Mouse (Mus musculus) midbrain, embryonic 14.5 days (tissue): ENCODE data around the gene Cisd3. TPM values are rescaled to one million over a fixed set of nuclear protein-coding genes. Genes with fewer than 3 reads are reported as not detected.

Source experiments
- ATAC-seq: fragments of 200-750 bp; cut with Nextera tagmentation; 2 replicates; pipeline ENCODE4 v1.8.0; 2017; ENCODE audit warnings: moderate number of reproducible peaks, moderate library complexity; ENCODE audit not compliant: low FRiP score, low TSS enrichment
- DNase-seq: peaks from one replicate; pipeline ENCODE4 v3.0.0-alpha.2; 2015
- H3K27ac ChIP-seq: fragments of 300-500 bp; sonication (generic); replicated peaks from 2 replicates; pipeline ENCODE4 v1.5.1; 2014; ENCODE audit warnings: mild to moderate bottlenecking, low read depth, low read length, moderate library complexity
- H3K27me3 ChIP-seq: fragments of 300-500 bp; sonication (generic); 2 replicates; pipeline ENCODE4 v1.6.1; 2014; ENCODE audit warnings: low read length, control low read depth, mixed read lengths; ENCODE audit not compliant: control insufficient read depth, insufficient read depth
- H3K36me3 ChIP-seq: fragments of 300-500 bp; sonication (generic); 2 replicates; pipeline ENCODE4 v1.6.1; 2014; ENCODE audit warnings: low read length, control low read depth; ENCODE audit not compliant: control insufficient read depth, insufficient read depth
- H3K4me1 ChIP-seq: fragments of 300-500 bp; sonication (generic); 2 replicates; pipeline ENCODE4 v1.6.1; 2014; ENCODE audit warnings: mild to moderate bottlenecking, antibody characterized with exemption, low read length, control low read depth; ENCODE audit not compliant: control insufficient read depth, insufficient read depth
- H3K4me2 ChIP-seq: fragments of 300-500 bp; sonication (generic); 2 replicates; pipeline ENCODE4 v1.6.1; 2014; ENCODE audit warnings: mild to moderate bottlenecking, low read length, moderate library complexity
- H3K4me3 ChIP-seq: fragments of 300-500 bp; sonication (generic); replicated peaks from 2 replicates; pipeline ENCODE4 v1.5.1; 2014; ENCODE audit warnings: low read depth, low read length
- H3K9ac ChIP-seq: fragments of 300-500 bp; sonication (generic); replicated peaks from 2 replicates; pipeline ENCODE4 v1.6.1; 2014; ENCODE audit warnings: mild to moderate bottlenecking, low read length, moderate library complexity
- H3K9me3 ChIP-seq: fragments of 300-500 bp; sonication (generic); 2 replicates; pipeline ENCODE4 v1.6.1; 2016; ENCODE audit warnings: low read length, control low read depth, mixed read lengths; ENCODE audit not compliant: control insufficient read depth
- WGBS: fragments of 180-500 bp; shearing (Covaris S2); extraction: QIAGEN DNeasy Blood & Tissue Kit; methylation state at CpG from one replicate; pipeline ENCODE4 v1.1.7; 2014; 5-methylcytosine and 5-hydroxymethylcytosine counted together
- microRNA-seq: library from miRNA; unstranded; fragments of <30 nt; microRNA quantifications from one replicate; pipeline ENCODE4, GENCODE M21; 2016
- polyA plus RNA-seq: library from polyadenylated mRNA; unstranded; fragments of >200 nt; fragmentation: Nextera tagmentation; extraction: Ambion mirVana; gene quantifications from 2 replicates; pipeline ENCODE4 v1.2.1, GENCODE M21; 2014

Cisd3 gene
- polyA plus RNA-seq, 1 experiment from 2014 or later, result 17.4 TPM

DNA sequence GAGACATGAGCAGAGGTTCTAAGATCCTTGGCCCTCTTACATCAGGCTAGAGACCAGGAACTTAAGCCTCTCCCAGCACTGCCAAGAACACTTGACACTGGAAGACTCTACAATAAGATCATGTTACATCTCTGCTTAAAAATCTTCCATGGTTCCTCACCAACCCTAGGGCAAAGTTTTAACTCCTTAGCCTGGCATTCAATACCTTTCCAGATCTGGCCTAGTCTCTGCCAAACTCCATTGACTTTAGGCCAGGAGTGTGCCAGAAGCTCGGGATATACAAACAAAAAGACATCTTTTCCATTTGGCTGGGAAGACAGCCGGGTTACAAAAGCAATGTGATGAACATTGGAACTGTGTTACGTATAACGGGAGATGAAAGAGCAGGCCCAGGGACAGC is 52.0 kb downstream of the Cisd3 start:
- Histone ChIP-seq H3K9me3 (no peaks in the 10 kb centered on the region), H3K4me3 (no peak overlapping the region), H3K27me3 (no peaks in the 10 kb centered on the region), H3K9ac (no peak overlapping the region), H3K4me2 (no peak overlapping the region), H3K4me1 (peaks cover 7% of the 10 kb centered on the region), H3K36me3 (no peaks in the 10 kb centered on the region), H3K27ac (no peak overlapping the region)
- DNase-seq (no peak), ATAC-seq (no peak)
- WGBS, result 81% methylated on average over 4 of the region's 4 CpGs

Small RNA genes within 50 kb of the gene (microRNA-seq; reads per million reads assigned to microRNA genes)
- 0.88 reads per million for gene Gm24158
- 0.59 reads per million for gene Mir6927

Other genes starting within 250 kb of the Cisd3 start
- 0.51 TPM in 1 of 2 replicates, not detected in the other for gene 4933428G20Rik, start 185.5 kb upstream of the Cisd3 start, polyA plus RNA-seq
- gene Srcin1, start 109.6 kb upstream of the Cisd3 start, polyA plus RNA-seq, result 9.6 and 15.1 TPM in 2 replicates
- gene Epop, start 56.1 kb upstream of the Cisd3 start, polyA plus RNA-seq, result 1.9 and 2.8 TPM in 2 replicates
- 6.2 and 9.0 TPM in 2 replicates for gene Mllt6, start 22.4 kb upstream of the Cisd3 start, polyA plus RNA-seq
- gene Pcgf2, start 14.7 kb downstream of the Cisd3 start, polyA plus RNA-seq, result 25.5 and 31.2 TPM in 2 replicates
- gene Psmb3, start 17.6 kb downstream of the Cisd3 start, polyA plus RNA-seq, result 456 and 503 TPM in 2 replicates
- 4.8 and 7.7 TPM in 2 replicates for gene Pip4k2b, start 58.9 kb downstream of the Cisd3 start, polyA plus RNA-seq
- gene Cwc25, start 80.7 kb downstream of the Cisd3 start, polyA plus RNA-seq, result 10.9 and 13.2 TPM in 2 replicates
- not detected in 2 replicates for gene 1700001P01Rik, start 90.1 kb downstream of the Cisd3 start, polyA plus RNA-seq
- gene Rpl23, start 96.6 kb downstream of the Cisd3 start, polyA plus RNA-seq, result 363 and 413 TPM in 2 replicates
- gene Lasp1, start 113.2 kb downstream of the Cisd3 start, polyA plus RNA-seq, result 114 and 138 TPM in 2 replicates
- gene B230217C12Rik, start 155.0 kb downstream of the Cisd3 start, polyA plus RNA-seq, result 32.4 and 36.5 TPM in 2 replicates
- 0.62 and 0.67 TPM in 2 replicates for gene Fbxo47, start 198.3 kb downstream of the Cisd3 start, polyA plus RNA-seq